Mouse (Mus musculus): ENCODE measurements around the gene Ugt1a2. TPM values are rescaled to one million over a fixed set of nuclear protein-coding genes. Genes with fewer than 3 reads are reported as not detected.

Gene Ugt1a2
- total RNA-seq, 2 experiments from 2014 or later = 1.2 to 2.5 TPM

Other genes starting within 250 kb of the Ugt1a2 start
- 7.0 and 8.8 TPM in 2 replicates for gene Usp40, start 192.1 kb upstream of the Ugt1a2 start, total RNA-seq (2015)
- gene Usp40, start 192.1 kb upstream of the Ugt1a2 start, total RNA-seq (2017) = 12.8 and 18.9 TPM in 2 replicates
- not detected in 2 replicates for gene Ugt1a10, start 145.2 kb upstream of the Ugt1a2 start, total RNA-seq (2015)
- gene Ugt1a10, start 145.2 kb upstream of the Ugt1a2 start, total RNA-seq (2017) = not detected in 2 replicates
- gene Ugt1a9, start 129.8 kb upstream of the Ugt1a2 start, total RNA-seq (2015) = not detected in 2 replicates
- gene Ugt1a9, start 129.8 kb upstream of the Ugt1a2 start, total RNA-seq (2017) = not detected in 2 replicates
- not detected in 2 replicates for gene Ugt1a8, start 112.8 kb upstream of the Ugt1a2 start, total RNA-seq (2015)
- gene Ugt1a8, start 112.8 kb upstream of the Ugt1a2 start, total RNA-seq (2017) = not detected in 2 replicates
- 120 and 121 TPM in 2 replicates for gene Ugt1a7c, start 105.5 kb upstream of the Ugt1a2 start, total RNA-seq (2015)
- gene Ugt1a7c, start 105.5 kb upstream of the Ugt1a2 start, total RNA-seq (2017) = 178 and 196 TPM in 2 replicates
- 3.7 and 6.3 TPM in 2 replicates for gene Ugt1a6b, start 97.3 kb upstream of the Ugt1a2 start, total RNA-seq (2015)
- 4.6 and 6.1 TPM in 2 replicates for gene Ugt1a6b, start 97.3 kb upstream of the Ugt1a2 start, total RNA-seq (2017)
- gene Ugt1a6a, start 65.8 kb upstream of the Ugt1a2 start, total RNA-seq (2015) = 7.2 and 7.6 TPM in 2 replicates
- gene Ugt1a6a, start 65.8 kb upstream of the Ugt1a2 start, total RNA-seq (2017) = 4.6 and 6.5 TPM in 2 replicates
- 4.3 and 6.1 TPM in 2 replicates for gene Ugt1a5, start 34.6 kb upstream of the Ugt1a2 start, total RNA-seq (2015)
- gene Ugt1a5, start 34.6 kb upstream of the Ugt1a2 start, total RNA-seq (2017) = 0.28 and 0.84 TPM in 2 replicates
- gene Dnajb3, start 5.2 kb downstream of the Ugt1a2 start, total RNA-seq (2015) = 0.66 TPM in 1 of 2 replicates, not detected in the other
- gene Dnajb3, start 5.2 kb downstream of the Ugt1a2 start, total RNA-seq (2017) = not detected in 2 replicates
- gene Ugt1a1, start 11.4 kb downstream of the Ugt1a2 start, total RNA-seq (2015) = 0.29 and 1.1 TPM in 2 replicates
- 0.37 TPM in 1 of 2 replicates, not detected in the other for gene Ugt1a1, start 11.4 kb downstream of the Ugt1a2 start, total RNA-seq (2017)
- 0.47 and 1.2 TPM in 2 replicates for gene Mroh2a, start 26.4 kb downstream of the Ugt1a2 start, total RNA-seq (2015)
- gene Mroh2a, start 26.4 kb downstream of the Ugt1a2 start, total RNA-seq (2017) = 0.28 and 0.37 TPM in 2 replicates
- 99.8 and 112 TPM in 2 replicates for gene Hjurp, start 77.0 kb downstream of the Ugt1a2 start, total RNA-seq (2015)
- gene Hjurp, start 77.0 kb downstream of the Ugt1a2 start, total RNA-seq (2017) = 174 and 189 TPM in 2 replicates
- gene Trpm8, start 77.1 kb downstream of the Ugt1a2 start, total RNA-seq (2015) = not detected in 2 replicates
- gene Trpm8, start 77.1 kb downstream of the Ugt1a2 start, total RNA-seq (2017) = not detected in 2 replicates
- not detected in 2 replicates for gene Spp2, start 206.4 kb downstream of the Ugt1a2 start, total RNA-seq (2015)
- not detected in 2 replicates for gene Spp2, start 206.4 kb downstream of the Ugt1a2 start, total RNA-seq (2017)